Mouse (Mus musculus): ENCODE data around the gene Apol11b. TPM values are rescaled to one million over a fixed set of nuclear protein-coding genes. Genes with fewer than 3 reads are reported as not detected.

Apol11b gene
- polyA plus RNA-seq, 1 experiment from 2014 or later = not detected

- Histone ChIP-seq H3K4me1 (no peaks in the 10 kb centered on the region), H3K36me3 (ENCODE audit: poor library complexity, severe bottlenecking) (no peaks in the 10 kb centered on the region), H3K4me3 (no peak overlapping the region), H3K27me3 (no peaks in the 10 kb centered on the region), H3K9me3 (replicated peaks) (no peaks in the 10 kb centered on the region), H3K27ac (no peak overlapping the region), H3K9ac (no peak overlapping the region), H3K4me2 (no peak overlapping the region)
- ATAC-seq = no peak
- 78% methylated on average over 3 of the region's 3 CpGs for WGBS
Measured at GRCm38 (mm10) chr15:77598429-77598828, 44.7 kb downstream of the Apol11b start.

GRCm38 (mm10) chr15:77595961-77596360, 47.1 kb downstream of the Apol11b start, which contains the start of gene Apol10b:
Apol10b (minus strand) TSS chr15:77596125.
- Histone ChIP-seq H3K4me3 (no peak within 1 kb of the TSS), H3K27ac (no peak within 1 kb of the TSS), H3K27me3 (no peaks in the 10 kb centered on the region), H3K9ac (no peak within 1 kb of the TSS), H3K9me3 (replicated peaks) (no peaks in the 10 kb centered on the region), H3K4me2 (no peak within 1 kb of the TSS), H3K4me1 (no peaks in the 10 kb centered on the region), H3K36me3 (ENCODE audit: poor library complexity, severe bottlenecking) (no peaks in the 10 kb centered on the region)
- 65% methylated on average over 5 of the region's 5 CpGs for WGBS
- ATAC-seq = no peak

- WGBS = 81% methylated on average over 1 of the region's 1 CpGs
- no peaks in the 10 kb centered on the region for H3K4me1 ChIP-seq
- ATAC-seq = no peak
Measured at GRCm38 (mm10) chr15:77593557-77593956, 49.5 kb downstream of the Apol11b start.

GRCm38 (mm10) chr15:77590881-77591280, 52.2 kb downstream of the Apol11b start:
- H3K4me2 ChIP-seq = no peak overlapping the region
- H3K27me3 ChIP-seq = no peaks in the 10 kb centered on the region
- H3K27ac ChIP-seq = no peak overlapping the region
- no peaks in the 10 kb centered on the region for H3K36me3 ChIP-seq (ENCODE audit: poor library complexity, severe bottlenecking)
- H3K4me3 ChIP-seq = no peak overlapping the region
- H3K9me3 ChIP-seq (replicated peaks) = no peaks in the 10 kb centered on the region
- no peak for ATAC-seq
- 69% methylated on average over 2 of the region's 2 CpGs for WGBS
- H3K4me1 ChIP-seq = no peaks in the 10 kb centered on the region
- H3K9ac ChIP-seq = no peak overlapping the region

More at GRCm38 (mm10) chr15:77593557-77593956, 49.5 kb downstream of the Apol11b start:
- H3K27ac ChIP-seq = no peak overlapping the region
- no peaks in the 10 kb centered on the region for H3K27me3 ChIP-seq
- no peaks in the 10 kb centered on the region for H3K9me3 ChIP-seq (replicated peaks)
- no peak overlapping the region for H3K9ac ChIP-seq
- H3K4me3 ChIP-seq = no peak overlapping the region
- H3K36me3 ChIP-seq (ENCODE audit: poor library complexity, severe bottlenecking) = no peaks in the 10 kb centered on the region
- no peak overlapping the region for H3K4me2 ChIP-seq

- no peaks in the 10 kb centered on the region for H3K36me3 ChIP-seq (ENCODE audit: poor library complexity, severe bottlenecking)
- no peaks in the 10 kb centered on the region for H3K27me3 ChIP-seq
- H3K4me2 ChIP-seq = no peak overlapping the region
- no peak for ATAC-seq
- no peak overlapping the region for H3K9ac ChIP-seq
- H3K4me1 ChIP-seq = no peaks in the 10 kb centered on the region
- no peak overlapping the region for H3K4me3 ChIP-seq
- 0 out of 2 replicates have a peak, but pooled peaks cover 2% of the 10 kb centered on the region for H3K9me3 ChIP-seq (replicated peaks)
- H3K27ac ChIP-seq = no peak overlapping the region
Measured at GRCm38 (mm10) chr15:77588981-77589380, 54.1 kb downstream of the Apol11b start.

- no peak overlapping the region for H3K4me2 ChIP-seq
- H3K9me3 ChIP-seq (replicated peaks) = 0 out of 2 replicates have a peak, but pooled peaks cover 8% of the 10 kb centered on the region
- no peak for ATAC-seq
Measured at GRCm38 (mm10) chr15:77587026-77587425, 56.1 kb downstream of the Apol11b start.

More at GRCm38 (mm10) chr15:77587026-77587425, 56.1 kb downstream of the Apol11b start:
- H3K4me1 ChIP-seq = peaks cover 1% of the 10 kb centered on the region; the same call in 1 of the 2 replicates
- H3K9ac ChIP-seq = no peak overlapping the region
- no peaks in the 10 kb centered on the region for H3K27me3 ChIP-seq
- no peak overlapping the region for H3K4me3 ChIP-seq
- no peak overlapping the region for H3K27ac ChIP-seq
- no peaks in the 10 kb centered on the region for H3K36me3 ChIP-seq (ENCODE audit: poor library complexity, severe bottlenecking)

Other genes with a start within 250 kb of the Apol11b start
- not detected in 2 replicates for gene Apol7a, start 244.2 kb downstream of the Apol11b start, polyA plus RNA-seq (2015; fragmentation: Nextera tagmentation; extraction: Ambion mirVana)
- not detected in 2 replicates for gene Apol9a, start 232.2 kb downstream of the Apol11b start, polyA plus RNA-seq (2015; fragmentation: Nextera tagmentation; extraction: Ambion mirVana)
- not detected in 2 replicates for gene Apol7b, start 195.8 kb downstream of the Apol11b start, polyA plus RNA-seq (2015; fragmentation: Nextera tagmentation; extraction: Ambion mirVana)
- gene Apol10a, start 166.2 kb downstream of the Apol11b start, polyA plus RNA-seq (2015; fragmentation: Nextera tagmentation; extraction: Ambion mirVana) = not detected in 2 replicates
- gene Apol11a, start 135.0 kb downstream of the Apol11b start, polyA plus RNA-seq (2015; fragmentation: Nextera tagmentation; extraction: Ambion mirVana) = not detected in 2 replicates
- not detected in 2 replicates for gene Apol7c, start 110.0 kb downstream of the Apol11b start, polyA plus RNA-seq (2015; fragmentation: Nextera tagmentation; extraction: Ambion mirVana)
- not detected in 2 replicates for gene 1700025B11Rik, start 81.4 kb downstream of the Apol11b start, polyA plus RNA-seq (2015; fragmentation: Nextera tagmentation; extraction: Ambion mirVana)
- 0.09 TPM in 1 of 2 replicates, not detected in the other for gene Apol10b, start 47.2 kb downstream of the Apol11b start, polyA plus RNA-seq (2015; fragmentation: Nextera tagmentation; extraction: Ambion mirVana)
- not detected in 2 replicates for gene Gm36245, start 44.0 kb downstream of the Apol11b start, polyA plus RNA-seq (2015; fragmentation: Nextera tagmentation; extraction: Ambion mirVana)
- not detected in 2 replicates for gene Apol7e, start 55.6 kb upstream of the Apol11b start, polyA plus RNA-seq (2015; fragmentation: Nextera tagmentation; extraction: Ambion mirVana)
- not detected in 2 replicates for gene Apol9b, start 85.8 kb upstream of the Apol11b start, polyA plus RNA-seq (2015; fragmentation: Nextera tagmentation; extraction: Ambion mirVana)
- gene Apol8, start 113.7 kb upstream of the Apol11b start, polyA plus RNA-seq (2015; fragmentation: Nextera tagmentation; extraction: Ambion mirVana) = 0.08 TPM in 1 of 2 replicates, not detected in the other
- gene Myh9, start 198.9 kb upstream of the Apol11b start, polyA plus RNA-seq (2015; fragmentation: Nextera tagmentation; extraction: Ambion mirVana) = 13.4 and 14.4 TPM in 2 replicates